Mouse (Mus musculus) cerebellum, postnatal 10 days (tissue): ENCODE data around the gene Ice1.

Source experiments
- DNase-seq, 2 experiments: peaks; one replicate each; pipeline ENCODE4 v3.0.0; 2021; ENCODE audit warnings: mixed read lengths in 2 of 2

The Ice1 gene

DNA sequence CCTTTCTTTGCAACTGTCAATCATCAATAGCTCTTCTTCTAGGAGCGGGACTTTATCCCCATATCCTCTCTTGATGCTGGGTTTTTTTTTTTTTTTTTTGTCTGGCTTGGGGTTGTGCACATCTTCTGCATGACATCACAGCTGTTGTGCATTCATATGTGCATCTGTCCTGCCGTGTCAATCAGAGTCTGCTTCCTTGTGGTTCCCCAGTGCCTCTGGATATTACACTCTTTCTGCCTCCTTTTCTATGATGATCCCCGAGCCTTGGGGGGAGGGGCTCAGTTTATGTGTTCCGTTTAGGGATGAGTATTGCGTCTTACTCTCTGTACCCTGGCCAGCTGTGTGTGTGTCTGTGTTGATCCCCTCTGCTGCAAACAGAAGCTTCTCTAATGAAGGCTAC is 84.0 kb downstream of the Ice1 start:
- no peak for DNase-seq

DNA sequence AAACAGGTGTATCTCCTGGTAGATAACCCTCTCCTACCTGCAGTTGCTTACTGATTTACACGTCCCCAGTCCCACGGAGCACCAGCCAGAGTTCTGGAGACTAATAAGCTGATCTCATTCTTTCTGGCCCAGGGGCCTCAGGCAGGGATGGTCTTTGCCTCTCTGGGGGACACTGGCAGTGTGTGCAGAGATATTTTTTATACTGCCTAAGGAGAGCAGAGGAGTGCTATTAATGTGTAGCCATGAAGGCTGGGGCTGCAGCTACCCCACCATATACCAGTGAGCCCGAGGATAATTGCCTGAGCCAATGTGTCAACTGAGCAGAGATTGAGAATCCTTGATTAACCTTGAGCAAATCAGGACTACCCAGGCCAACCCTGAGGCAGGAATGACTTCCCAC is 90.0 kb downstream of the Ice1 start:
- no peak for DNase-seq

DNA sequence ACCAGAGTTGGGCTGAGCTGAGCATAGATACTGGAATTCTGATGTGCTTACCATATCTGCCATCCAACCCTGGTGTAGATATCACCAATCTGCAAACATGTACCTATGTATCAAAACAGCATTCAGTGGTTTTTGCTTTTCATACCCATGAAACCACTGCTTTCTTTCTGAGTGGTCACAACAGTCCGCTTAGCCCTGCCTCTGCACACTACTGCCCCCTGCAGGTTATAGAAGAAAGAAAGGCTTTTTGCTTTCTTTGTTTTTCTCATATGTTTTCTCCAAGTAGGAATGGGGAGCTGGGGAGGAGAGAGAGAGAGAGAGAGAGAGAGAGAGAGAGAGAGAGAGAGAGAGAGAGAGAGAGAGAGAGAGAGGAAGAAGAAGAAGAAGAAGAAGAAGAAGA is 92.2 kb downstream of the Ice1 start:
- DNase-seq, result peak; percentile 60 to 82

DNA sequence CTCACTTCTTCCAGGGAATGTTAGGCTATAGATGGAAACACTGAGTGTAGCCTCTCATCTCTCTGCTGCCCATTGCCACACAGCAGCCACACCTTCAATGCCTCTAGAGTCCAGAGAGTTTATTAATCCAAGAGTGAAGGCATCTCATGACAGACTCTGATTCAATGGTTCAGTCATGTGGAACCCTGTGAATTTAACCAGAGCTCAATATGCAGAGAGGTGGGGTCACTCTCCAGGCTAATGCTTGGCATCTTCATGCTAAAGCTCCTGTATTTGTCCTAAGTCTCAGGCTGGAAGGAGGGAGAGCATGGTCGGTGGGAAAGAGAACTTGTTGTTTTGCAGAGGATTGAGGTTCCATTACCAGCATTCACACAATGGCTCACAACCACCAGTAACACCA is 97.6 kb downstream of the Ice1 start:
- DNase-seq, result no peak

DNA sequence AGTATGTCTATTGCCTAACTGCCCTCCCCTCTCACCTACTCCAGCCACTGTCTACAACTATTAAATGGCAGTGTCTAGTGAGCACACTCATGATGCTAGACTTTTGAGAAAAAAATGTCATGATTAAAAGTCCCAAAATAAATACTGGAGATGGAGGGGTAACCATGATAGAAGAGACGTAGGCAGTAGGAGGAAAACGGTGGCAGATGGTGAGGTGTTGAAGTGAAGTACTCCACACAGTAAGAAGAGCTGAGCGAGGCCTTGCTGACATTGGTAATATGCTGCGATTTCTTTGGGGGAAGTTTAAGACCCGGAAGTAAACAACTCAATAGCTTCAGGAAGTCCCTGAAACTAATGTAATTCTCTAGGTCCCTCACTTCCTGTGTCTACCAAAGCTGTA is 104.0 kb downstream of the Ice1 start:
- no peak for DNase-seq

DNA sequence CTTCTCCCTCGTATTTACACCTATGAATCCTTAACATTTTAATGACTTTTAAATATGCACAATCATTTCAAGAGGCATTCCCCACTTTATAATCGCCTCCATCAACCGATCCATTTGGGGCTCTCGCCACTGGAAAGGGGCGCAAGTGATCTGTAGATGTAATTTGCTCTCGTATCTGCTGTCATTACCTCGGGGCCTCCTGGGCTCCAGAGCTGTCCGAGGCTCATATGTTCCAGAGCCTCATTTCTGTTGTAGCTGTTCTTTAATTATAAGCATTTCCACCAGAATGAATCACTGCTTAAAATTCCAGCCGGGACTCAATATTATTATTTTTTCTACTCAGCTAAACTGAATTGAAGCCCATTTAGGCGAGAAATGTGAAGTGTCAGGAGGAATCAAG is 104.7 kb downstream of the Ice1 start:
- DNase-seq, result no peak

DNA sequence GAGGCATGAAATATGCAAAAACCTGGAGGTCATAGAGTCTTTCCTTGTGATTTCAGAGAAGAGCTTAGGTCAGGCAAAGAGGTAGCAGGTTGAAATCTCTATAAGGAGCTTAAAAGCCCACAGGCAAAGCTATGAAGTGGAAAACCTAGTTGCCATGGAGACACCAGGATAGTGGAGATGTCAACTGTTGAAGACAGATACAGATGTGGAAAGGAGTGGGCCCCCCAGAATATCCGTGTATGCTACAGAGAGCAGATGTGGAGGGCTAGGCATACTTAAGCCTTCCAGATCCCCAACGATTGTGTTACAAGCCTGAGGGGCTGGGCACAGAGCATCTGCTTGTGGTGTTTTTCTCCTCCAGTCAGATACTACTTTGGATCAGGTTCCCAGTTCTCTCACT is 119.8 kb downstream of the Ice1 start:
- no peak for DNase-seq

DNA sequence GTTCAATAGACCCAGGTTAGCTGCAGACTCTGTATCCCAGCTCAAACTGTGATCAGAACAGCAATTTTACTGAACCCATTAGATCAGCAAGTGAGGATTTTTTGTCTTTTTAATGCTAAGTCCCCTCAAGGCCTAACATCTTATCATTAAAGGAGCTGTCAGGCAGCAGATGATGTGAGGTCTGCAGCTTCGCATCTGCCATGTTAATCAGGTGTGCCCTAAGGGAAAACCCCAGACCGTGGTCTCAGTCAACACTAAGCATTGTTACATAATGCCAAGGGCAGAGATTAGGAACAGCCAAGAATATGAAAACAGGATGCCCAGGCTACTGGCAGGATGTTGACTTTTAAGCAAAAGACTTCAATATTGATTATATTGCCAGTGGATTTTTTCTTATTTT is 122.4 kb downstream of the Ice1 start:
- no peak for DNase-seq

DNA sequence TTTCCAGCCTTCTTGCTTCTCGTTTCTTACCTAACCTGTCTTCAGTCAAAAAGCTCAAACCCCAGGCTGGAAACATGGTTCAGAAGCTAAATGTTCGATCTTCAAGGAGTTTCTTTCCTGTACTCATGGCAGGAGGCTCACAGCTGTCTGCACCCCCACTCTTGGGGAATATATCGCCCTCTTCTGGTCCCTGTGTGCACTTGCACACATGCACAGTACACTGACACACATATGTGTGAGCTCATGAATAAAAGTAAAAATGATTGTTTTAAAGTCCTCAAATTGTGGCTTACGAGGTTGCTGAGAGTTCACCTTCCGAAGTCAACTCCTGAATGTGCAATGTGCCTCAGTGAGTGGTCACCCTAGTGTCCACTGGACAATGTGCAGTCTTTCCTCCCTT is 127.2 kb downstream of the Ice1 start:
- no peak for DNase-seq

DNA sequence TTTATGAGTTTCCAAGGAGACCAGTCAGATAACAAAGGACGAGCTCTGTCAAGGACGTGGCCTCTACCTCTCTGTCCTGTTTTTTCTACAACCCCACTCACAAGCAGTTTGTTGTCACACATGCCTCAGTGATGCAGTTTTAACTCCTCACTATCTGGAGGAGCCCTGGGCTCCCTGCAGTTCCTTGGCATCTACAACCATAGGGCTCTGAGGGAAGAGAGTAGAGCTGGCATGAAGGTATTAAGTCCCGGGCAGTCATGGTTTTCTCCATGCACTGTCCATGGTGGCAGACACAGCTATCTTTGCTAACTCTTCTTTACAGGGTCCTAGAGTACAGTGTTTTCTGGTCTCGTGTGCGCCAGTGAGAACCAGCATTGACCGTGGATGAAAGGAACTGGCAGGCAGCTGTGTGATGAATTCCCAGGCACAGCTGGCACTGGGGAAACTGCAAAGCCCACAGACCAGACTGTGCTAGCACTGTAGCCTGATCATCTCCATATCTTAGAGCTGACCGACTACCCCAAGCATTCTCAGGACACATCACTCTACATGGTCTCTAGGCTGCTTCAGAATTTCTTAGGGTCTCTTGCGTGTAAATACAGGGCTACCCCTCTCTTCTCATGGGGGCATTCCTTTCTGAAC is 127.9 kb downstream of the Ice1 start:
- DNase-seq, result peak; percentile 63 to 70

DNA sequence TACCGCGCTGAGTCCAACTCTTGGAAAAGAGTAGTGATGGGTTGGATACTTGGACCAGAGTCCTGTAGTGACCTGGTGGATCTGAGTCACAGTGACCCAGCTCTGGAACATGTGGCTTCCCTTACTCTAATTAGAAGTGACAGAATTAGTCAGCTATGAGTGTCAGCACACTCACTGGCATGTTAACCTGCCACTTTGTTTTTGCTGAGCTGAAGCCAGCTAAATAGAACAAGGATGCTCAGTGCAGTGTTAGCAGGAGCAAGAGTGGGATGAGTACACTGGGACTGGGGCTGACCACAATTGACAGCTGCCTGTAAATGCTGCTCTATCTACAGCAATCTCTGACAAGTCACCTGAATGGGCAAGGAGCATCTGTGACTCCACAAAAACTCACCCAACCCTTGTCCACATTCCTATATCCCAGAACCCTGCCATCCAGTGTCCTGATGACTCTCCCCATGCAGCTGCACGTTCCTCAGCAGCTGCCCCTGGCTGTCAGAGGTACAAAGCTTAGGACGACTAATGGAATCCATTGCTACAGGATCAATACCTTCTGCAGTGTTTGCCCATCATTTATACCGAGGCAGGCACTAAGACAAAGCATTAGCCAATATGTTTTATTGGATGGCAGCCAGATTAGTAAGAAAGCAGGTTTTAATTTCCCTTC is 128.6 kb downstream of the Ice1 start:
- DNase-seq, result peak in 1 of 2 experiments; percentile 21
